ENCODE assay signal across 20 mouse cellular contexts in genomic region chr2:41024389-41024788, GRCm38 (mm10).
"Had no signal": no experiment of that assay in that cellular context is flagged by ENCODE, and none has a peak within 500 bp of the region (broad histone marks: within the 10 kb centered on the region; RNA-seq: fewer than 3 reads in every experiment).

No protein-coding gene starts in this region.

- DNase-seq: kidney, adult 18-20 months; kidney, adult 9 months; kidney, postnatal 14 days; kidney, postnatal 4 days; layer of hippocampus, postnatal 36 days; liver, embryonic 13.5 days; lung, adult 2 months; lung, postnatal 14 days; lung, postnatal 4 days; right cerebral cortex, adult 18-20 months; right cerebral cortex, postnatal 14 days; right cerebral cortex, postnatal 4 days; thymus, adult 2 months; thymus, postnatal 14 days; thymus, postnatal 4 days had no signal

- H3K9me3 ChIP-seq: liver, embryonic 13.5 days; midbrain, embryonic 15.5 days had no signal

- H3K4me1 ChIP-seq: liver, embryonic 13.5 days; midbrain, embryonic 15.5 days had no signal

- H3K27me3 ChIP-seq: liver, embryonic 13.5 days; midbrain, embryonic 15.5 days had no signal

- H3K4me2 ChIP-seq: liver, embryonic 13.5 days; midbrain, embryonic 11.5 days; midbrain, embryonic 15.5 days had no signal

- H3K27ac ChIP-seq: left cerebral cortex, adult 2 months; liver, embryonic 13.5 days; midbrain, embryonic 15.5 days; stomach, postnatal 0 days had no signal

- H3K4me3 ChIP-seq: left cerebral cortex, adult 2 months; liver, embryonic 13.5 days; midbrain, embryonic 15.5 days; myocyte had no signal

- H3K36me3 ChIP-seq: liver, embryonic 13.5 days; midbrain, embryonic 15.5 days had no signal

- ATAC-seq: midbrain, embryonic 15.5 days had no signal

- H3K9ac ChIP-seq: liver, embryonic 13.5 days; midbrain, embryonic 15.5 days had no signal
